Mouse (Mus musculus) heart, adult 9 months (tissue): ENCODE data around the gene Gm16867.
"Not testable (repeated sequence)": the region's sequence is repeated elsewhere in the genome, so short reads cannot be mapped to it uniquely, and the experiment has no call there.

ENCODE experiments used
- DNase-seq, 2 experiments: peaks; one replicate each; pipeline ENCODE4 v3.0.0; 2022; ENCODE audit warnings: low spot score in 2 of 2

Gm16867 gene

DNA sequence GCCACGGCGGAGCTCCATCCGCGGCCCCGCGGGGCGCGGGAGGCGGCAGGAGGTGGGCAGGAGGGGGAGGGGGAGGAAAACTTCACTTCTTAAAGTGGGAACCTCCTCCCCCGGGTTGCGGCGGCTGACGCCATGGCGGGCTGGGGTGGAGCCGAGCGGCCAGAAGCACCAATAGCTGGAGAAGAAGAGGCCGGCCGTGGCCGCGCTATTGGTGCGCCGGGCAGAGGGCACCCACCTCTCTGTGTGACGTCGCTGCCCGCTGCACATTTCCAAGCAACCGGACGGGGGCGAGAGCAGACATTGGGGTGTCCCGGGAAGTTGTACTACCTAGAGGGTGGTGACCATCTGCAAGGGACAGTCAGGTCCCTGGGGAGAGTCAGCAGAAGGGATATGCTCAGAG lies at the start of gene Gm16867:
Gene Gm16867 (minus strand): TSS at position 189 of the 400 bp plus-strand sequence.
- DNase-seq: not testable (repeated sequence)

DNA sequence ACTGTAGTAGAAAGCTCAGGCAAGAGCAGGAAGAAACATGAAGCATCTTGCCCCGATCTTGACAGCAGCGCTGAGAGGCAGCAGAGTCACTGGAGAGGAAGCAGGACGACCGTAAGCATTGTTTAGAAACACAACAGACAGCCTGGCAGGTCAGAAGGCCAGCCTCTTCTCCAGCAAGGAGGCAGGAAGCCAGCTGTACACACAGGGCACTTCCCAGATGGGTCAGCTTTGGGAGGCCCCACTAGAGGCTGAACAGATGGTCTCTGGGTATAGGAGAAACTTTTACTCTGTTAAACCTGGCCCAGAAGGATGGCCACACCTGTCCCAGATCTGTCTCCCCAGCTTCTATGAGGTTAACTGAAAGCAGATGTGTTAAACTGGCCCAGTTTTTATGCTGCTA lies 44.1 kb upstream of the Gm16867 start:
- DNase-seq: not testable (repeated sequence)

- not testable (repeated sequence) for DNase-seq
Observed at GRCm38 (mm10) chr14:69545052-69545451, 41.9 kb upstream of the Gm16867 start.

DNA sequence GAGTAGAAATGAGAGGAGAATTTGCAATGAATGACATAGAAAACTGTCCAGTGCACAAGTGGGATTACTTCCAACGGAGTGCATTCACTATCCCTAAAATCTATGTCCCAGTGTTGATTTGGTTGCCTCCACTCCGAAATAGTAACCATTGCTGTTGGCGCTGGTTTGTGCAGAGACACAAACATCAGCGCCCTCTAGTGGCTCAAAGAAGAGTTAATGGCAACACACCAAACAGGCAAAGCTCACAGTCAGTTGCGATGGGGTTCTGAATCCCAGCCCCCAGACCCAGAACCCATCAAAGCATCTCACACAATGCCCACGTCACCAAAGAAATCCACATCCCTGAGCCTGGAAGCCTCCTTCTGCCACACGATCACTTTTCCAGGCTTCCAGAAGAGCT lies 40.9 kb upstream of the Gm16867 start:
- DNase-seq: not testable (repeated sequence)

- DNase-seq: not testable (repeated sequence)
Observed at GRCm38 (mm10) chr14:69542695-69543094, 39.5 kb upstream of the Gm16867 start.

DNA sequence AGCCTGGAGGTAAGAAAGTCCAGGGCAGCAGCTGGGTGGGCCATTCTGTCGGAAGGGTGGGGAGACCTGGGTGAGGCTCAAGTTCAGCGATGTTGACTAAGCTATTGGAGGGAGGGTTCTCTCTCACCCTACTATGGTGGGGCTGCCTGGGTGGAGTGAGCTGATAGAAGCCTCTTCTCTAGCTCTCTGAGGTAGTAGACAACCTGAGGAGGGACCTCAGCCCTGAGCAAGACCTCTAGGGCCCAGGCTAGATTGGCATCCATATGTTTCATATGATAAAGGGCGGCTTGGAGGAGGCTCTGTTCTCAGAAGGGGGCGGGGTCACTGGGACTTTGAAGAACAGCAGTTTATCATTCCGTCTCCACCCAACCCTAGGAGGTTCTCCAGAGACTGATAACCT lies 37.0 kb upstream of the Gm16867 start:
- DNase-seq: not testable (repeated sequence)

DNA sequence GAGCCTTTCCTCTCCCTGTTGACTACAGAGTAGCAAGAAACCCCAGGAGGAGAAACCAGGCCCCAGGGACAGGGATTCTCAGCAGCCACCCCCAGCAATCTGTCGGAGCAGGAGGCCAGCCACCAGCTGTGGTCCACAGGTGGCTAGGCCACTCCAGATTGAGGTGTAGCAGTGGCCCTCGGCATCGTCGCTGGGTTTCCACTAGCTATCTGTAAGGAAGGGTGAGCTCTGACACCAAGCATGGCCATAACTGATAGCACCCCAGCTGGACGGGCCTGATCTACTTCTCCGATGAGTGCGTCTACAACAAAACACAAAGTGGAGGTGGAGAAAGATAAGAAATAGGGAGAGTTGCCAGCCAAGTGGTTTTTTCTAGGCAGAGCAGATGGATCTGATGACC lies 33.4 kb upstream of the Gm16867 start:
- DNase-seq: not testable (repeated sequence)

- DNase-seq: not testable (repeated sequence)
Observed at GRCm38 (mm10) chr14:69526202-69526601, 23.0 kb upstream of the Gm16867 start.

GRCm38 (mm10) chr14:69523001-69523400 lies 19.8 kb upstream of the Gm16867 start:
- DNase-seq: not testable (repeated sequence)

- DNase-seq: not testable (repeated sequence)
Observed at GRCm38 (mm10) chr14:69520810-69521209, 17.6 kb upstream of the Gm16867 start.

DNA sequence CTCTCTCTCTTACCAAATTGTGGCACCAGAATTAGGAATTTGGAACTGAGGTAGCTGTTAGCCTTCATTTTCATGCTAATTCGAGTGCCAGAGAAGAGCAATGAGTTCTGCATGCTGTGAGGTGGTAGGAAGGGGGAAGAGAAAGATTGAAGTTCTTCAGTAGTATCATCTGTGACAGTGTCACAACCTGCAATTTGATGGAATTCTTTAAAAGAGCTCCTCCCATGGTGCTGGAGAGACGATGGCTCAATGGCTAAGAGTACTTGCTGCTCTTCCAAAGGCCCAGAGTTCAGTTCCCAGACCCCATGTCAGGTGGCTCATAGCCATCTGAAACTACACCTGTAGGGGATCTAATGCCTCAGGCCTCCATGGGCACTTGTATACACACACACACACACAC lies 9.3 kb upstream of the Gm16867 start, which contains the start of gene Gm27179:
Gene Gm27179 (minus strand): TSS at position 101 of the 400 bp plus-strand sequence.
- DNase-seq: not testable (repeated sequence)

- not testable (repeated sequence) for DNase-seq
Observed at GRCm38 (mm10) chr14:69507000-69507399, 3.8 kb upstream of the Gm16867 start.

DNA sequence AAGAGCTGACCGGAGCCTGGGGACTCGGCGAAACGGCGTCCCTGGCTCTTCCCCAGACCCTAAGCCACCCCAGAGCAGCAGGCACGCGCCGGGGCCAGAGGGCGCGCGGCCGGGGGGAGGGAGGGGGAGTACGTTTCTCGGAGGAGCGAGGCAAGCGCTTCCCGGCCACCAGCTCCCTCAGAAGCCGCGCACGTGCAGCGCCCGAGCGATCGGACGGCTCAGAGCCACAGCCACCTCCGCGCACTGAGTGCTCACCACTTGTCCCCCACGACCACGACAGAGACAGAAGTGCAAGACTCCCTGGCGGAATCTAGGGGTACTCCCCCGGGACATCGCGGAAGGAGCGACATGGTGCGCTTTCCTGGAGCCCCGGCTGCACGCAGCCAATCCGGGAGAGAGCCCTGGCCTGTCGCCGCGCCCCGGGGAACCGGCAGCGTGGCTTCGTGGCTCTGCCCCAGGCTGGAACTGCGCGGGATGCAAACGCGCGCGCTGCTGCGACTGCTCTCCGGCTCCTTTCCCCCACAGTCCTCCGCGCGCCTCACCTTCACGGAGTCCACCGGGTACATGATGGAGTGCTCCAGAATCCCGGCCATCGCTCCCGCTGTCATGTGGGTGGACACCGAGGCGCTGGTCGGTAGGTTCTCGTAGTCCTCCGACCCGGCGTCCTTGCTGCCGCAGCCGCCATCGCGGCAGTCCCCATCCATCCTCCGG lies 567 bp downstream of the Gm16867 start:
- not testable (repeated sequence) for DNase-seq

DNA sequence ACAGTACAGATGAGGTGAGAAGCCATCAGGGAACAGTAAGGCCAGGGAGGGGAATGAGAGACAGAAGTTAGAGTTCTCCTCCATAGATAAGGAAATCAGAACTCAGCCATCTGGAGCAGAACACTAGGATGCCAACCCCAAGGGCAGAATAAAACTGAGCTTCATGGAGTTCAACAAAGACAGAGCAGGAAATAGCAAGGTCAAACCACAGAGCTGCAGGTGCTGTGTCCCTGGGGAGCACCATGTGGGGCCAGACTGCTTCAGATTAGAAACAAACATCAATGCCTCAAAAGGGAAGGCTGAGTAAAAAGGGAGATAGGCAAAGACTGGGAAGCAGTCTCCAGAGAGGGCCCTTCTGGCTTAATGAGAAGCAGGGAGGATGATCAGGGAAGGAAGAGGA lies 6.9 kb downstream of the Gm16867 start:
- not testable (repeated sequence) for DNase-seq

DNA sequence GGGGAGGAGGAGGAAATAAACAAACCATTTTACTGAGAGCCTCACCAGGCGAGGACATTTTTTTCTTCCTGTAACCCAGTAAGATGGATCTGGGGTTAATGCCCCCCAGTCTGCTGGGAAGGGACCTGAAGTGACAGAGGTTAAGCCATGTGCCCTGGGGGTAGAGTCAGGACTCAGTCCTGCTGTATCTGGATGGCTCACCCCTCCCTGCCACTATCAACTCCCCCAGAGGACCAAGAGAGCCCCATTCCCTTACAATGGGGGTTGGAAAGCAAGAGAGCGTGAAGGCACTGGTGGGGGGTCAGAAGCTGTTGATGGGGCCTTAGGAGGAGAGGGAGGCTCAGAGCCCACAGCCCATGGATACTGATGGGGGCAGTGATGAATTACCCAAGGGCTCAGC lies 8.2 kb downstream of the Gm16867 start:
- DNase-seq: not testable (repeated sequence)

DNA sequence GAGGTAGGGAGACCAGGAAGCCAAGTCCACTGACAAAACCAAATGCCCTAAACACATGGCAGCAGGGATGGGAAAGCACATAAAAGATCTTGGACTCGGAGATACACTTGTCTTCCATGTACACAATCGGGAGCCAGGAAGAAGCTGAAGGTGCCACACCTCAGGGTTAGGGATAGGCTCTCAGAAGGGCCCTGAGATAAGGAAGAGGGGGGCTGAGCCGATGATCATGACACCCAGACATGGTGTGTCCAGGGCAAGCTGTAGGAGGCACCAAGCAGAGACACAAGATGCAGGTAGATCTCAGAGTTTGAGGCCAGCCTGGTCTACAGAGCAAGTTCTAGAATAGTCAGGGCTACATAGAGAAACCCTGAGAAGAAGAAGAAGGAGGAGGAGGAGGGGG lies 8.6 kb downstream of the Gm16867 start:
- not testable (repeated sequence) for DNase-seq

DNA sequence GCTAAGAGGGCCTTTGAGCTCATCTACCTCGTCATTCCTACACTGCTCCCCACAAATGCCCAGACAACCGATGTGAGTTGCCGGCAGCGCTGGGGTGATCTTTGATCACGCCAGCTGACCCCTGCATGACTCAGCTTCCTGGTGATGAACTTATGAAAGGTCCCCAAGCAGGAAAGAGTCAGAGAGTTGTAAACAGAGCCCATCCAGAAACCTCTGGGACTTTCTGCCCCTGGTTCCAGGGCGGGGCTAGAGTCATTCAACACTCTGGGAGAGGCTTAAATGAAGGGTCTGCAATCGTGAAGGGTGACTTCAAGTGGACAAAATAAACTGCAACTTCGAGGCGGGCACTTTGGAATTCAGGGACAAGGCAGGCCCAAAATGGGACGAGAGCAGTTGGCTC lies 15.2 kb downstream of the Gm16867 start:
- DNase-seq: not testable (repeated sequence)

GRCm38 (mm10) chr14:69485466-69486135 lies 17.6 kb downstream of the Gm16867 start:
- not testable (repeated sequence) for DNase-seq

- not testable (repeated sequence) for DNase-seq
Observed at GRCm38 (mm10) chr14:69473941-69474646, 29.1 kb downstream of the Gm16867 start.

DNA sequence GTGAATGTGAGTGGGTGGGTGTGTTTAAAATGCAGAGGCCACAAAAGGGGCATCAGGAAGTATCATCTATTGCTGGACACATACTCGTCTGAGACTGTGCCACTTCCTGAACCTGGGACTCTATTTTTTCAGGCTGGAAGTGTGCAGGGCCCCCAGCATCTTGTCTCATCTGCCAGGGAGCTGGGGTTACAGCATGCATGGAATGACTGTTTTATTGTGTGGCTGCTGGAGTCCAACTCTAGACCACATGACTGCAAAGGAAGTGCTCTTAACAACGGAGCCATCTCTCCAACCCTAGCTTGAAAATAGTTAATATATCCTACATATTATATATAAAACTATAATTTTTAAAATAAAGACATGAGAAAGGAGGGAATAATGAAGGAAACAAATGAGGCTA lies 29.8 kb downstream of the Gm16867 start:
- not testable (repeated sequence) for DNase-seq

GRCm38 (mm10) chr14:69470122-69470708 lies 32.9 kb downstream of the Gm16867 start:
- DNase-seq: not testable (repeated sequence)
